Comparison of ENCODE assay signal across 33 mouse cellular contexts in genomic region chr17:43477621-43478020, GRCm38 (mm10). TPM values are rescaled to one million over a fixed set of nuclear protein-coding genes. Genes with fewer than 3 reads are reported as not detected.
"Had no signal": no experiment of that assay in that cellular context is flagged by ENCODE, and none has a peak within 500 bp of the region (broad histone marks: within the 10 kb centered on the region; RNA-seq: fewer than 3 reads in every experiment).

No protein-coding gene starts in this region.

- H3K4me2 ChIP-seq: heart, embryonic 12.5 days; hindbrain, embryonic 12.5 days; hindbrain, embryonic 14.5 days; limb, embryonic 12.5 days; liver, embryonic 13.5 days had no signal

- H3K9me3 ChIP-seq: heart, embryonic 10.5 days; heart, embryonic 12.5 days; hindbrain, embryonic 10.5 days; hindbrain, embryonic 12.5 days; limb, embryonic 10.5 days; limb, embryonic 12.5 days; liver, embryonic 13.5 days had no signal

- DNase-seq: gastrocnemius, adult 2 months; gastrocnemius, postnatal 10 days; gastrocnemius, postnatal 25 days; heart, adult 18-20 months; heart, postnatal 10 days; heart, postnatal 4 days; kidney, adult 18-20 months; kidney, adult 8-10 months; kidney, postnatal 10 days; kidney, postnatal 25 days; kidney, postnatal 4 days; liver; liver, embryonic 13.5 days had no signal

- H3K27ac ChIP-seq: gastrocnemius, adult 2 months; heart, embryonic 10.5 days; hindbrain, embryonic 10.5 days; hindbrain, embryonic 12.5 days; hindbrain, embryonic 14.5 days; layer of hippocampus, adult 2 months; left cerebral cortex, adult 2 months; limb, embryonic 10.5 days; limb, embryonic 12.5 days; liver, embryonic 13.5 days had no signal

- ATAC-seq: hindbrain, embryonic 16.5 days; intestine, embryonic 16.5 days had no signal

- H3K36me3 ChIP-seq: heart, embryonic 10.5 days; heart, embryonic 12.5 days; hindbrain, embryonic 10.5 days; hindbrain, embryonic 12.5 days; limb, embryonic 10.5 days; limb, embryonic 12.5 days; liver, embryonic 13.5 days had no signal

- H3K4me1 ChIP-seq: heart, embryonic 10.5 days; heart, embryonic 12.5 days; hindbrain, embryonic 10.5 days; hindbrain, embryonic 12.5 days; limb, embryonic 10.5 days; limb, embryonic 12.5 days had no signal

- H3K9ac ChIP-seq: heart, embryonic 12.5 days; hindbrain, embryonic 12.5 days; hindbrain, embryonic 14.5 days; limb, embryonic 12.5 days; liver, embryonic 13.5 days had no signal

- H3K27me3 ChIP-seq: heart, embryonic 12.5 days; hindbrain, embryonic 12.5 days; limb, embryonic 12.5 days; liver, embryonic 13.5 days had no signal

- H3K4me3 ChIP-seq: gastrocnemius, adult 2 months; heart, embryonic 10.5 days; heart, embryonic 12.5 days; hindbrain, embryonic 10.5 days; hindbrain, embryonic 12.5 days; layer of hippocampus, adult 2 months; left cerebral cortex, adult 2 months; limb, embryonic 10.5 days; limb, embryonic 12.5 days; liver, embryonic 13.5 days had no signal

RNA-seq across cellular contexts. Expression of gene Mep1a, which starts 25.0 kb away (rescaled TPM):
- total RNA-seq: gastrocnemius, adult 2 months; gastrocnemius, postnatal 10 days; gastrocnemius, postnatal 25 days; gastrocnemius, postnatal 4 days; granulocyte monocyte progenitor cell, adult 5-6 weeks; heart, adult 18-20 months; heart, adult 8-10 months; heart, postnatal 10 days; heart, postnatal 25 days; heart, postnatal 4 days; layer of hippocampus, adult 2 months; layer of hippocampus, postnatal 10 days; layer of hippocampus, postnatal 25 days; left cerebral cortex, adult 2 months; left cerebral cortex, postnatal 14 days; left cerebral cortex, postnatal 36 days had no signal
- polyA plus RNA-seq: heart, embryonic 10.5 days; heart, embryonic 12.5 days; heart, embryonic 14.5 days; hindbrain, embryonic 10.5 days; hindbrain, embryonic 12.5 days; limb, embryonic 10.5 days; limb, embryonic 12.5 days; liver, embryonic 13.5 days had no signal
